Mouse (Mus musculus): ENCODE measurements around the gene Cep164. TPM values are rescaled to one million over a fixed set of nuclear protein-coding genes. Genes with fewer than 3 reads are reported as not detected.
"Not testable (repeated sequence)": the region's sequence is repeated elsewhere in the genome, so short reads cannot be mapped to it uniquely, and the experiment has no call there.

Gene Cep164
- polyA plus RNA-seq, 1 experiment from 2014 or later: 16.4 TPM

DNA sequence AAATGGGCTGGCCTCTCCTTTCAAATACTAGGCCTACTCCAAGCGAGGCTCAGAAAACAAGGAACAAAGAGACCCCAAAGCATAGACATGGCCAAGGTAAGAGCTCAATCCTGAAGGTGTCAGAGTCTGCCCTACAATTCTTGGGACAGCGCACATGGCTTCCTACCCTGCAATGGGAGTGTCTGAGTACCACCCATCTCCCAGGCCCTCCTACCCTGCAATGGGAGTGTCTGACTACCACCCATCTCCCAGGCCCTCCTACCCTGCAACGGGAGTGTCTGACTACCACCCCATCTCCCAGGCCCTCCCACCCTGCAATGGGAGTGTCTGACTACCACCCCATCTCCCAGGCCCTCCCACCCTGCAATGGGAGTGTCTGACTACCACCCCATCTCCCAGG is 52.3 kb downstream of the Cep164 start:
- 79% methylated on average over 3 of the region's 3 CpGs for WGBS
- not testable (repeated sequence) for H3K4me2 ChIP-seq (replicated peaks); H3K27ac ChIP-seq (replicated peaks); ATAC-seq (ENCODE audit: low FRiP score, low read depth); H3K9me3 ChIP-seq; H3K9ac ChIP-seq (replicated peaks); H3K27me3 ChIP-seq; H3K4me1 ChIP-seq; H3K4me3 ChIP-seq
- H3K36me3 ChIP-seq: peaks cover 73% of the 10 kb centered on the region

- WGBS: 86% methylated on average over 6 of the region's 6 CpGs
- ATAC-seq (ENCODE audit: low FRiP score, low read depth): no peak
- H3K9ac ChIP-seq (replicated peaks): no peak overlapping the region
- H3K36me3 ChIP-seq: peaks cover 85% of the 10 kb centered on the region
- H3K27ac ChIP-seq (replicated peaks): no peak overlapping the region
- H3K9me3 ChIP-seq: no peaks in the 10 kb centered on the region
- no peak overlapping the region for H3K4me3 ChIP-seq
- H3K4me1 ChIP-seq: no peaks in the 10 kb centered on the region
- H3K27me3 ChIP-seq: no peaks in the 10 kb centered on the region
- no peak overlapping the region for H3K4me2 ChIP-seq (replicated peaks)
Measured at GRCm38 (mm10) chr9:45774088-45774487, 54.4 kb downstream of the Cep164 start.

DNA sequence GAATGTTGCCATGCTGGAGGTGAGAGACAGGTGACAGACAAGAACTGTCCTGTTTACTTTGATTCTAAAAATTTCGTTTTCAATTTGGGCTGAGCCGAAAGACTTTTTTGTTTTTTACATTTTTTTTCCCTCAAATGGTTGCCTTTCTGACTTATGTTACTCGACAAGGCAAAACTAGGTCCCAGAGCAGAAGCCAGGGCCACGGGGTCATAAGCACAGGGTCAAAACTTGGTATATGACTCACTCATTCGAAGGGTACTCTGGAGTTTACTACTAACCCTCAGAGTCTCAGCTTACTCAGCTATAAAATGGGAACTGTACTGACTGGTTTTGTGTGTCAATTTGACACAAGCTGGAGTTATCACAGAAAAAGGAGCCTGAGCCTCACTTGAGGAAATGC is 58.9 kb downstream of the Cep164 start:
- Histone ChIP-seq H3K9me3 (no peaks in the 10 kb centered on the region), H3K4me3 (no peak overlapping the region), H3K4me1 (no peaks in the 10 kb centered on the region), H3K9ac (replicated peaks) (no peak overlapping the region), H3K4me2 (replicated peaks) (no peak overlapping the region), H3K27ac (replicated peaks) (no peak overlapping the region), H3K27me3 (no peaks in the 10 kb centered on the region), H3K36me3 (peaks cover 58% of the 10 kb centered on the region)
- ATAC-seq (ENCODE audit: low FRiP score, low read depth): no peak
- WGBS: 94% methylated on average over 5 of the region's 5 CpGs

DNA sequence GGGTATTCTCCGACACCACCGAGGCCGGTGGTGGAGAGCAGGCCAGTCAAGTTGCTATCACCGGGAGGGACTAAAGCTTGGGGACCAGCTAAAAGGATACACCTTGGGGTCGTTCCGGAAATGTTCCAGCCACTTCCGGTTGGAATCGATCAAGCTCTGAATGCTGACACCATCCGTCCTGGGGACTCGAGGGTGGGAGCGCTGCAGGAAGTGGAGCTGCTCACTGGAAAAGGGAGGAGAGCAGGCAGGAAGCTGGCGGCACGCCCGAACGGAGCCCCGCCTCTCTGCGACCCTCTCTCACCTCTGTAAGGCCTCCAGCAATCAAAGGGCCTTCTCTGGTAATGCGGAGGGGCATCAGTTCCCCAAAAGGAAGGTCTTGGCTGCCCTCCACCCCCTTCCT is 60.1 kb downstream of the Cep164 start:
- H3K4me2 ChIP-seq (replicated peaks): no peak overlapping the region
- no peaks in the 10 kb centered on the region for H3K9me3 ChIP-seq
- peaks cover 46% of the 10 kb centered on the region for H3K36me3 ChIP-seq
- WGBS: 87% methylated on average over 18 of the region's 18 CpGs
- H3K27me3 ChIP-seq: no peaks in the 10 kb centered on the region
- no peak overlapping the region for H3K9ac ChIP-seq (replicated peaks)
- no peaks in the 10 kb centered on the region for H3K4me1 ChIP-seq
- no peak for ATAC-seq (ENCODE audit: low FRiP score, low read depth)
- no peak overlapping the region for H3K27ac ChIP-seq (replicated peaks)
- H3K4me3 ChIP-seq: no peak overlapping the region

- Histone ChIP-seq H3K9ac (replicated peaks) (no peak overlapping the region), H3K27ac (replicated peaks) (no peak overlapping the region), H3K36me3 (peaks cover 36% of the 10 kb centered on the region), H3K27me3 (no peaks in the 10 kb centered on the region), H3K9me3 (no peaks in the 10 kb centered on the region), H3K4me2 (replicated peaks) (no peak overlapping the region), H3K4me3 (no peak overlapping the region), H3K4me1 (no peaks in the 10 kb centered on the region)
- WGBS: 95% methylated on average over 8 of the region's 8 CpGs
- ATAC-seq (ENCODE audit: low FRiP score, low read depth): no peak
Measured at GRCm38 (mm10) chr9:45767155-45767554, 61.3 kb downstream of the Cep164 start.

- H3K4me3 ChIP-seq: no peak overlapping the region
- no peak for ATAC-seq (ENCODE audit: low FRiP score, low read depth)
- WGBS: 84% methylated on average over 6 of the region's 6 CpGs
- no peak overlapping the region for H3K9ac ChIP-seq (replicated peaks)
- no peaks in the 10 kb centered on the region for H3K4me1 ChIP-seq
- H3K36me3 ChIP-seq: peaks cover 26% of the 10 kb centered on the region
- no peak overlapping the region for H3K27ac ChIP-seq (replicated peaks)
- H3K27me3 ChIP-seq: no peaks in the 10 kb centered on the region
- no peaks in the 10 kb centered on the region for H3K9me3 ChIP-seq
- no peak overlapping the region for H3K4me2 ChIP-seq (replicated peaks)
Measured at GRCm38 (mm10) chr9:45766195-45766594, 62.3 kb downstream of the Cep164 start.

DNA sequence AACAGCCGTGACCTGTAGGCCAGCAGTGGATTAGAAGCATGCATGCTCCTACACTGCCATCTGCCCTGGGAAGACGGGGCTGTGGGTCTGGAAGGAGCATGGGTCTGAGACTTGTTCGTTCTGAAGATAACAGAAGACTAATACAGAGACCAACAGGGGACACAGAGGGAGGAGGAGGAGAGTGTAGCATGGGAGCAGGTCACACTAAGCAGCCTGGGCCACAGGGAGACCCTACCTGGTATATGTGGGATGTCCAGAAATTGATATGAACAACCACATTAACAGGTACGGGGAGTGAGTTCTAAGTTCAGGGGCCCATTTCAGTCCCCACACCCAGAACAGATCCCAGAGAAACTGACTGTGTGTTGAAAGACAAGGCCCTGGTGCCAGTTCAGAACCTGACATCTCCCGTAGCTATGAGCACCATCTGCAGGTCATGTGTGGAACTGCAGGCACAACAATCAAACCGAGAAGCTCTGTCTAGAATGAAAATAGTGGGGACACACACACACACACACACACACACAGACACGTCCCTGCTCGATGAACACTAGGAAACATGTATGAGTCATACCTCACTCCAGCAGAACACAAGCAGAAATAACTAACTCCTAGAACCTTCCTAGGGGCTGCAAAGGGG is 73.9 kb downstream of the Cep164 start:
- Histone ChIP-seq H3K4me2 (replicated peaks) (no peak overlapping the region), H3K4me3 (no peak overlapping the region), H3K27ac (replicated peaks) (no peak overlapping the region), H3K9ac (replicated peaks) (no peak overlapping the region), H3K4me1 (no peaks in the 10 kb centered on the region), H3K36me3 (no peaks in the 10 kb centered on the region), H3K27me3 (no peaks in the 10 kb centered on the region; the same call in 1 of the 2 replicates), H3K9me3 (no peaks in the 10 kb centered on the region)
- WGBS: 43% methylated on average over 8 of the region's 8 CpGs
- ATAC-seq (ENCODE audit: low FRiP score, low read depth): no peak

DNA sequence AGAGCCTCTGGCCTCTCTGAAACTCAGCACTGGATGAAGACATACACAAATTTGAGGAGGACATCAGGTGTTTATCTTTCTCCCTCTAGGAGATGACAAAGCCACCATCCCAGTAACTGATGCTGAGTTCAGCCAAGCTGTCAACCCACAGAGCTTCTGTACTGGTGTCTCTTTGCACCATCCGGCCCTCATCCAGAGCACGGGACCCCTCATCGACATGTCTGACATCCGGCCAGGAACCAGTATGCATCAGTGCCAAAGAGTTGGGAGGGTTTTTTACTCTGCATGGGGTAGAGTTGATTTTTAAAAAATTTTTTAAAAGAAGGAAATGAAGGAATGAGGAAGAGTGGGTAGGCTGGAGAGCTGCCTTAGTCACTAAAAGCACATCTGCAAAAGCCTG is 78.6 kb downstream of the Cep164 start:
- no peaks in the 10 kb centered on the region for H3K9me3 ChIP-seq
- ATAC-seq (ENCODE audit: low FRiP score, low read depth): no peak
- H3K27me3 ChIP-seq: no peaks in the 10 kb centered on the region; the same call in 1 of the 2 replicates
- H3K4me3 ChIP-seq: no peak overlapping the region
- no peaks in the 10 kb centered on the region for H3K4me1 ChIP-seq
- H3K27ac ChIP-seq (replicated peaks): no peak overlapping the region
- H3K9ac ChIP-seq (replicated peaks): no peak overlapping the region
- H3K4me2 ChIP-seq (replicated peaks): no peak overlapping the region
- WGBS: 94% methylated on average over 4 of the region's 4 CpGs
- H3K36me3 ChIP-seq: no peaks in the 10 kb centered on the region

DNA sequence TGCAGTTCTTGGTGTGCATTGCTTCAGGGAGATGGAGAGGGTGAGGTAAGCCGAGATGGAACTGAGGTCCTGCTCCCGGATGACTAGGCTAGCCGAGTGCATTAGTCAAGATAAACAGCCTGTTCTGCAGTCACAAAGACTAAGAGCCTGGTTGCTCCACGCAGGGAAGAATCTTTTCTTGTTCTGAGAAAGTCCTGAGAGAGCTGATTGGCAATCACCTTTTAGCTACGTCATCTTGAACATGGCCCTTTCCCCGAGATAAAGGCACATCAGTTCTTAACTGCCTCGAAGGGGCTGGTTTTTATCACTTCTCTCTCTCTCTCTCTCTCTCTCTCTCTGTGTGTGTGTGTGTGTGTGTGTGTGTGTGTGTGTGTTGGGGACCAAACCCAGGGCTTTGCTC is 83.0 kb downstream of the Cep164 start:
- H3K9ac ChIP-seq (replicated peaks): no peak overlapping the region
- H3K4me3 ChIP-seq: no peak overlapping the region
- WGBS: 73% methylated on average over 7 of the region's 7 CpGs
- H3K9me3 ChIP-seq: no peaks in the 10 kb centered on the region
- no peak for ATAC-seq (ENCODE audit: low FRiP score, low read depth)
- H3K27ac ChIP-seq (replicated peaks): no peak overlapping the region
- H3K4me1 ChIP-seq: peaks cover under 1% of the 10 kb centered on the region; the same call in 1 of the 2 replicates
- H3K27me3 ChIP-seq: peaks cover 4% of the 10 kb centered on the region; the same call in 1 of the 2 replicates
- H3K36me3 ChIP-seq: no peaks in the 10 kb centered on the region
- no peak overlapping the region for H3K4me2 ChIP-seq (replicated peaks)

GRCm38 (mm10) chr9:45740584-45740980 is 87.9 kb downstream of the Cep164 start:
- Histone ChIP-seq H3K36me3 (no peaks in the 10 kb centered on the region), H3K4me1 (peaks cover 22% of the 10 kb centered on the region), H3K9me3 (no peaks in the 10 kb centered on the region), H3K4me3 (no peak overlapping the region), H3K27ac (replicated peaks) (peak overlapping the region; percentile 66; the same call in 1 of the 2 replicates), H3K9ac (replicated peaks) (no peak overlapping the region), H3K27me3 (peaks cover 4% of the 10 kb centered on the region; the same call in 1 of the 2 replicates), H3K4me2 (replicated peaks) (no peak overlapping the region)
- ATAC-seq (ENCODE audit: low FRiP score, low read depth): no peak
- whole genome bisulfite sequencing: 65% methylated on average over 2 of the region's 2 CpGs

GRCm38 (mm10) chr9:45739702-45740583 is 88.5 kb downstream of the Cep164 start:
- Histone ChIP-seq H3K36me3 (no peaks in the 10 kb centered on the region), H3K4me1 (peaks cover 22% of the 10 kb centered on the region), H3K27me3 (0 out of 2 replicates have a peak, but pooled peaks cover 4% of the 10 kb centered on the region), H3K4me2 (replicated peaks) (no peak overlapping the region), H3K9ac (replicated peaks) (no peak overlapping the region), H3K4me3 (no peak overlapping the region), H3K27ac (replicated peaks) (peak overlapping the region; percentile 66), H3K9me3 (no peaks in the 10 kb centered on the region)
- ATAC-seq (ENCODE audit: low FRiP score, low read depth): no peak
- 67% methylated on average over 17 of the region's 17 CpGs for WGBS

- Histone ChIP-seq H3K4me3 (no peak overlapping the region), H3K27me3 (0 out of 2 replicates have a peak, but pooled peaks cover 2% of the 10 kb centered on the region), H3K4me2 (replicated peaks) (0 out of 2 replicates have a peak overlapping the region, but pooled peaks have one; percentile 7), H3K9ac (replicated peaks) (no peak overlapping the region), H3K4me1 (peaks cover 22% of the 10 kb centered on the region), H3K27ac (replicated peaks) (peak overlapping the region; percentile 66), H3K9me3 (no peaks in the 10 kb centered on the region), H3K36me3 (no peaks in the 10 kb centered on the region)
- ATAC-seq (ENCODE audit: low FRiP score, low read depth): peak; percentile 41; the same call in 1 of the 2 replicates
- WGBS: 64% methylated on average over 12 of the region's 12 CpGs
Measured at GRCm38 (mm10) chr9:45739001-45739701, 89.3 kb downstream of the Cep164 start.
